Mouse (Mus musculus): ENCODE results near the gene Foxa2. TPM values are rescaled to one million over a fixed set of nuclear protein-coding genes. Genes with fewer than 3 reads are reported as not detected.

Foxa2 gene
- polyA plus RNA-seq, 1 experiment from 2014 or later: 2.4 TPM

DNA sequence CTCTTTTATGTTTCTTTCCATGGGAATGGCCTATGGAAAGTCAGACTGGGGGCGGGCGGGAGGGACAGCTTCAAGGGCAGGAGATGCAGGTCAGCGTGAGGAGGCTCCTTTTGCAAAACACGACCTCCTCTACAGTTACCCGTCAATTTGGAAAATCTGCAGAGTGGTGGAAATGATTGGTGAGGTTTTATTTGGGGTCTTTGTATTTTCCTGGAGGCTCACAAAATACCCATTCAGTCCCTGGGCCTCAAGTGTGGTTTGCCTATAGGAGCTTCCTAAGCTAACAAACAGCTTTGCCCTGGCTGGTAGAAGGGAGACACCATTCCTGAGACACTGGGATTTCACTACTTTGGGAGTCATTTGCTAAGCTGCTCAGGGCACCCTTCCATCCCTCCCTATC is 5.4 kb downstream of the Foxa2 start:
- Histone ChIP-seq H3K9ac (replicated peaks; ENCODE audit: low read depth, low read length) (no peak overlapping the region), H3K27ac (ENCODE audit: low read depth, low read length) (no peak overlapping the region), H3K4me2 (ENCODE audit: low read depth, low read length) (no peak overlapping the region), H3K9me3 (ENCODE audit: control insufficient read depth, low read length) (no peaks in the 10 kb centered on the region), H3K27me3 (ENCODE audit: control insufficient read depth, insufficient read depth, low read length) (peaks cover 77% of the 10 kb centered on the region), H3K36me3 (ENCODE audit: control insufficient read depth, insufficient read depth, low read length) (no peaks in the 10 kb centered on the region), H3K4me1 (ENCODE audit: control insufficient read depth, insufficient read depth, low read length) (no peaks in the 10 kb centered on the region), H3K4me3 (ENCODE audit: low read depth, low read length) (no peak overlapping the region)
- 4% methylated on average over 5 of the region's 5 CpGs for WGBS
- ATAC-seq (ENCODE audit: low read depth): no peak

DNA sequence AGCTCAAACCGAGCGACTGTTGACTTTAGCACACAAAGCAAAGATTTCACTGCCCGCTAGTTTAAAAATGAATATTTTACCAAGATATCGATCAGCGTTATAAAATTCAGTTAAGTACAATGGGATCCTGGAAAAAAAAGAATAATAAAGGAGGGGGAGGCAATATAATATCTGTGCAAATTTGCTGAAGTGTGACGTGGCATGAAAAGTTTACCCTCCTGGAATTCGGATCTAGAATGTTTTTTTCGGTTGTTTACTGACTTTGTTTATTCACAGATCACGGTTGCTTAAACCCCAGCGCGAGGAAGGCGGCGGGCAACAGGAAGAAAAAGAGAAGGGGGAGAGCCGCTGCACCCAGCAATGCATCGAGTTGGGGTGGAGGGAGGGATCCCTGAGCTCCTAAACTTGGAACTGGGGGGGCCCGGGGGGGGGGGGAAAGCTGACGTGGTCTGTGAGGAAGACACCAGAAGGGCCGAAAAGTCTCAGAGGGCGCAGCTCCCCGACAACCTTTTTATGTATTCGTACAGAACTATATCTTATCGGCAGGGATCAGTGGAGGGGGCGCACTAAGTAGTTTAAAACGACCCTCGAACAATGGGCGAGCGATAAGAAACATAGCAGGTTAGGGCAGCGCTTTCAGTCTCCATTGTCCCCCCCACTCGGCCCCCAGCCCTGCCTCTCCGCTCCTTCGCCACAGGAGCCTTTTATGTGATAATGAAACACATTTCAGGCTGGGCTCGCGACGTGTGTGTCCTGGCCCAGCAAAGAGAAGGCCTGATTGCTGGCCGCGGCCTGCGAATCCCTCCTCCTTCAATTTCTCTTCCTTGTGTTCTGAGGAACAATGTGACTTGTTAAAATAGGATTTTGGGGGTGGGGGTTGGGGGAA is 6.3 kb downstream of the Foxa2 start:
- under 1% methylated on average over 37 of the region's 37 CpGs for WGBS
- ATAC-seq (ENCODE audit: low read depth): no peak
- H3K4me3 ChIP-seq (ENCODE audit: low read depth, low read length): no peak overlapping the region
- no peak overlapping the region for H3K27ac ChIP-seq (ENCODE audit: low read depth, low read length)
- H3K9me3 ChIP-seq (ENCODE audit: control insufficient read depth, low read length): no peaks in the 10 kb centered on the region
- no peak overlapping the region for H3K4me2 ChIP-seq (ENCODE audit: low read depth, low read length)
- H3K4me1 ChIP-seq (ENCODE audit: control insufficient read depth, insufficient read depth, low read length): no peaks in the 10 kb centered on the region
- H3K36me3 ChIP-seq (ENCODE audit: control insufficient read depth, insufficient read depth, low read length): no peaks in the 10 kb centered on the region
- peaks cover 78% of the 10 kb centered on the region for H3K27me3 ChIP-seq (ENCODE audit: control insufficient read depth, insufficient read depth, low read length)
- no peak overlapping the region for H3K9ac ChIP-seq (replicated peaks; ENCODE audit: low read depth, low read length)

GRCm38 (mm10) chr2:148039351-148040235 is 7.2 kb downstream of the Foxa2 start:
- no peak overlapping the region for H3K27ac ChIP-seq (ENCODE audit: low read depth, low read length)
- WGBS: under 1% methylated on average over 53 of the region's 53 CpGs
- no peak overlapping the region for H3K4me2 ChIP-seq (ENCODE audit: low read depth, low read length)

DNA sequence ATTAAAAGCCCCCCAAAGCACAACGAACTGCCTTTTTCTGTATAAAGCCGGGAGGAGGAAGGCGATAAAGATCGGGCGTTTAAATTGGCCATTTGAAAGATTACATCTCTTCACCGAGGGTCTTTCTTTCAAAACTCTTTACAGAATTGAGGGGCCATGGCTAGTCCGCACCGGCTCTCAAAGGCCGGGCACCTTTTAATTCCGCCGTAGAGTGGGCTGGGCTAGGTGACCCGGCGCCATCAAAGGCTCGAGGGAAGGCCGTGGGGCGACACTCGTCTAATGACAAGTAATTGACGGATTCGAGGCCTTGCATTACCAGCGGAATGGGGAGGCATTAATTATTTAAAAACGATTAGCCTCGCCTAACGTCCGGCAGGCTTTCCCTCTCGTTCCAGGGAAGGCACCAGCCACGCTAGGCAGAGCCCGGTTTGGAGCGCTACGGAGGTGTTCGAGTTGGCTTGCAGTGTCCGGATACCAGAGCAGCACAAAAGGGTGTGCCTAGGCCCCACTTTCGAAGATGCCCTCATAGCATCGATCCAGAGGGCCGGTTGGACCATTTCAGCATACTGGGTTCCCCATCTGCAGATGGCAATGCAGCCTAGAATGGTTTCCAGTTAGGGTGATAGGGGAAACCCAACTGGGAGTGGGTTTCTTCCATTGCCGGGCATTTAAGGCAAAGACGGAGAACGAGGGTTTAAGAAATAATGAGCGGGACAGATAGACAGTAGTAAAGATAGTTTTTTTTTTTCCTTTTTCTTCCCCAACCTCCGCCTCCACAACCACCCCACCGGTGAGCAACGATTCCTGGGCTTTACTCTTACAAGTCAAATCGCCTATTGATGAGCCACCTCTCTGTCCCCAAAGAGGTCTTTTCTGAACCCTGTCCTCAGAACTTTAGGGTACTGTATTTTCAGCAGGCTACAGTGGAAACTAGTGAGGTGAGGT is 8.1 kb downstream of the Foxa2 start:
- Histone ChIP-seq H3K36me3 (ENCODE audit: control insufficient read depth, insufficient read depth, low read length) (no peaks in the 10 kb centered on the region), H3K9ac (replicated peaks; ENCODE audit: low read depth, low read length) (no peak overlapping the region), H3K4me2 (ENCODE audit: low read depth, low read length) (no peak overlapping the region), H3K4me3 (ENCODE audit: low read depth, low read length) (no peak overlapping the region), H3K27me3 (ENCODE audit: control insufficient read depth, insufficient read depth, low read length) (peaks cover 80% of the 10 kb centered on the region), H3K27ac (ENCODE audit: low read depth, low read length) (no peak overlapping the region), H3K4me1 (ENCODE audit: control insufficient read depth, insufficient read depth, low read length) (no peaks in the 10 kb centered on the region), H3K9me3 (ENCODE audit: control insufficient read depth, low read length) (no peaks in the 10 kb centered on the region)
- WGBS: under 1% methylated on average over 42 of the region's 42 CpGs
- no peak for ATAC-seq (ENCODE audit: low read depth)

More at GRCm38 (mm10) chr2:148039351-148040235, 7.2 kb downstream of the Foxa2 start:
- Histone ChIP-seq H3K9ac (replicated peaks; ENCODE audit: low read depth, low read length) (0 out of 2 replicates have a peak overlapping the region, but pooled peaks have one; percentile 11), H3K4me3 (ENCODE audit: low read depth, low read length) (no peak overlapping the region), H3K36me3 (ENCODE audit: control insufficient read depth, insufficient read depth, low read length) (no peaks in the 10 kb centered on the region), H3K27me3 (ENCODE audit: control insufficient read depth, insufficient read depth, low read length) (peaks cover 78% of the 10 kb centered on the region), H3K9me3 (ENCODE audit: control insufficient read depth, low read length) (no peaks in the 10 kb centered on the region), H3K4me1 (ENCODE audit: control insufficient read depth, insufficient read depth, low read length) (no peaks in the 10 kb centered on the region)
- ATAC-seq (ENCODE audit: low read depth): no peak

GRCm38 (mm10) chr2:148036611-148037160 is 10.1 kb downstream of the Foxa2 start:
- Histone ChIP-seq H3K36me3 (ENCODE audit: control insufficient read depth, insufficient read depth, low read length) (no peaks in the 10 kb centered on the region), H3K4me1 (ENCODE audit: control insufficient read depth, insufficient read depth, low read length) (no peaks in the 10 kb centered on the region), H3K27me3 (ENCODE audit: control insufficient read depth, insufficient read depth, low read length) (peaks cover 75% of the 10 kb centered on the region), H3K9ac (replicated peaks; ENCODE audit: low read depth, low read length) (no peak overlapping the region), H3K4me3 (ENCODE audit: low read depth, low read length) (no peak overlapping the region), H3K27ac (ENCODE audit: low read depth, low read length) (no peak overlapping the region), H3K4me2 (ENCODE audit: low read depth, low read length) (no peak overlapping the region), H3K9me3 (ENCODE audit: control insufficient read depth, low read length) (no peaks in the 10 kb centered on the region)
- WGBS: 0% methylated on average over 4 of the region's 4 CpGs
- no peak for ATAC-seq (ENCODE audit: low read depth)

DNA sequence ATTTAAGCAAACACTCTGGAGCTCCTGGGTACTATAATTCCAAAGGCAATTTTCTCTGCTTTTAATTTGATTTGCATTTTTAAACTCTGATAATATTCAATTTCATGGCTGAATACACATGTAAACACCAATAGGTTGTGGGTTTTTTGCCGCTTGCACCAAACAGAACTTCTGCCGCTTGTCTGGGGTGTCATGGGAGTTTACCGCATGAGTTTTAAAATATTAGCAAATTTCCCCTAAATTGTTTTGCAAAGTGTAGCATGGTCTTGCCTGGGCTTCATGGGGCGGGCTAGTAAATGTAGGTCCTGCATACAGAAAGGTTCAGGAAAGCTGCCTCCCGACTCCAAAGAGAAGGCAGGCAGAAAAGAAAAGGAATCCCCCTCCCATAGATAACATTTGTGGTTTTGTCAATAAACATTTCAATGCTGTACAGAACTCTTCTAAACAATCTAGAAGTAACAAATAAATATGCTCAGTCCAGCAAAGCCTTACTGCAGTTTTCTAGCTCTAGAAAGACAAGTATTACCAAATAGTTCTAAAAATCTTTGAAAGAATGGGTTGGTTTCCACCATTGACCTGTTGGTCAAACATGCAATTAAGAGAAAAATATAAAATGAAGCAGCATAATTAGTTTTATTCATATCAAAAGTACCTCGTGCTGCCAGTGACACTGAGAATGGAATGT is 15.6 kb downstream of the Foxa2 start:
- ATAC-seq (ENCODE audit: low read depth): no peak
- Histone ChIP-seq H3K9ac (replicated peaks; ENCODE audit: low read depth, low read length) (no peak overlapping the region), H3K4me1 (ENCODE audit: control insufficient read depth, insufficient read depth, low read length) (no peaks in the 10 kb centered on the region), H3K27me3 (ENCODE audit: control insufficient read depth, insufficient read depth, low read length) (peaks cover 80% of the 10 kb centered on the region), H3K4me3 (ENCODE audit: low read depth, low read length) (no peak overlapping the region), H3K4me2 (ENCODE audit: low read depth, low read length) (no peak overlapping the region), H3K36me3 (ENCODE audit: control insufficient read depth, insufficient read depth, low read length) (no peaks in the 10 kb centered on the region), H3K9me3 (ENCODE audit: control insufficient read depth, low read length) (no peaks in the 10 kb centered on the region), H3K27ac (ENCODE audit: low read depth, low read length) (no peak overlapping the region)
- 5% methylated on average over 6 of the region's 6 CpGs for WGBS

- H3K4me1 ChIP-seq (ENCODE audit: control insufficient read depth, insufficient read depth, low read length): no peaks in the 10 kb centered on the region
- H3K9me3 ChIP-seq (ENCODE audit: control insufficient read depth, low read length): no peaks in the 10 kb centered on the region
- WGBS: 1% methylated on average over 11 of the region's 11 CpGs
- ATAC-seq (ENCODE audit: low read depth): no peak
- H3K4me3 ChIP-seq (ENCODE audit: low read depth, low read length): no peak overlapping the region
- H3K9ac ChIP-seq (replicated peaks; ENCODE audit: low read depth, low read length): no peak overlapping the region
- no peaks in the 10 kb centered on the region for H3K36me3 ChIP-seq (ENCODE audit: control insufficient read depth, insufficient read depth, low read length)
- no peak overlapping the region for H3K27ac ChIP-seq (ENCODE audit: low read depth, low read length)
- no peak overlapping the region for H3K4me2 ChIP-seq (ENCODE audit: low read depth, low read length)
- H3K27me3 ChIP-seq (ENCODE audit: control insufficient read depth, insufficient read depth, low read length): peaks cover 80% of the 10 kb centered on the region
These were observed 16.2 kb downstream of the Foxa2 start for GRCm38 (mm10) chr2:148030613-148030935.

All from neural tube, embryonic 14.5 days (tissue).